Mouse (Mus musculus): Measurements from ENCODE around the gene Pex10. TPM values are rescaled to one million over a fixed set of nuclear protein-coding genes. Genes with fewer than 3 reads are reported as not detected.
"Not testable (repeated sequence)": the region's sequence is repeated elsewhere in the genome, so short reads cannot be mapped to it uniquely, and the experiment has no call there.

The Pex10 gene
- polyA plus RNA-seq, 1 experiment from 2014 or later, result 6.6 TPM

DNA sequence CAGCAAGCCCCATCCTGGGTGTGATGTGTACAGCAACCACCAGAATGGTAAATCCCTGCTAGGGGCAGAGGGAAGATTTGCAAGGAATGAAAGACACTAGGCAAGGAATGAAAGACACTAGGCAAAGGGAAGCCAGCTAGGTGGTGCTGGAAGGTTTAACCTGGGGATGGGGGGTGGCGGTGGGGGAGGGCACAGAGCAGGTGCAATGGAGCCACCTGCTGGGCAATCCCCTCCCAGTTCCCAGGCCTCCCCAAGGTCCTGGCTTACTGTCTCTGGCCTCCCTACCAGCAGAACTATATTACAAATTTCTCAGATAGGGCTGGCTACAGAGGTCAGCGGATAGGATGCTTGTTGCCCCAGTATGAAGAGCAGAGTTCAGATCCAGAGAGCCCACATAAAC is 2.3 kb upstream of the Pex10 start:
- ChIA-PET POLR2A (no interaction called here), CTCF (interaction anchor here (1.2 to 2.5 kb wide), 2 partner anchors 10 to 83 kb away, joined by 3 to 10 read pairs; no protein-coding TSS in a partner anchor)
- ATAC-seq, result no peak
- H3K27me3 ChIP-seq, result no peaks in the 10 kb centered on the region
- in situ Hi-C loops (cut with MboI; ENCODE audit: low pct_unique_long_range_greater_than_20kb), result no loop called here
- no peak for TF ChIP-seq CTCF (IDR thresholded peaks at IDR 0.05)
- DNase-seq (ENCODE audit: low read depth, low spot score), result no peak

DNA sequence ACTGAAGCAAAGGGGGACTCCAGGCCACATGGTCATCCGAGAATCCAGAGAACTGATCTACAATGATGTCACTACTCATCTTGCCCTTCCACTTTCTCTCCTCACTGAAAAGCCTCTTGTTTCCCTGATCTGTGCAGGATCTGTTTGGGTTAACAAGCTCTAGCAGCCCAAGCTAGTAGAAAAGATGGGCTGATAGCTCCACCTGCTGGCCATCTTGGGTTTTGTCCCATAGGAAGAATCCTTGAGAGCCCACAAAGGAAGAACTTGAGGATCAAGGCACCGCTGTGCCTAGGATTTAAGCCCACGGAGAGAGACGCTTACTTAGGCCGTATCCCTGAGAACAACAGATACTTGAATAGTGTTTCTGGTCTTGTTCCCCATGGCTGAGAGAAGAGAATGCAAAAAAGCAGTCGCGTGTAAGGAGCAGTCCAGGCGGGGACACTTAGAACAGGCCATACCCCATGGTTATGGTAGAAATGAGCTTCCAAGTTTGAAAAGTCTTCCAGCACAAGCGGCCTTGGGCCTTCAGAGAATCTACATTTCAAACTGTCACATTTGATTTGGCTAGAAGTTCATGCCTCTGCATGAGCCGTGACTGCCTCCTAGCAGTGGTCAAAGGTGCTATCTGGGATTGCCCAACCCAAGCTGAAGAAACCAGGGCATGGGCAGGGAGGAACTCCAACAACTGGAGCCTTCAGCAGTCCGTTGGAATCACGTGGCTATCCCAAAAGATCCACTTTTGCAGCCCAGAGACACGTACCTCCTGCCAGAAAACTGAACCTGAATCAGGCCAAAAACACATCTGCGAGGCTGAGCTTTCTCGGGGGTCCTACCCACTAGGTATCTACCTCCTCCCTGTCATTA is 614 bp upstream of the Pex10 start:
- ATAC-seq (peak; percentile 72), DNase-seq (ENCODE audit: low read depth, low spot score) (peak; percentile 68)
- no peaks in the 10 kb centered on the region for H3K27me3 ChIP-seq
- ChIA-PET POLR2A (interaction anchor here (0.8 to 1.2 kb wide), 4 partner anchors 80 to 186 kb away, joined by 3 read pairs; partner anchors contain the start of gene Hes5), CTCF (interaction anchor here (0.8 to 2.5 kb wide), 11 partner anchors 9 to 190 kb away, joined by 3 to 10 read pairs (median 3); partner anchors contain the start of genes Fam213b and Plch2)
- TF ChIP-seq CTCF (IDR thresholded peaks at IDR 0.05), result no peak
- in situ Hi-C loops (cut with MboI; ENCODE audit: low pct_unique_long_range_greater_than_20kb), result loop anchor here (5.0 kb wide), 2 partner anchors 99 to 184 kb away; no protein-coding TSS in a partner anchor

DNA sequence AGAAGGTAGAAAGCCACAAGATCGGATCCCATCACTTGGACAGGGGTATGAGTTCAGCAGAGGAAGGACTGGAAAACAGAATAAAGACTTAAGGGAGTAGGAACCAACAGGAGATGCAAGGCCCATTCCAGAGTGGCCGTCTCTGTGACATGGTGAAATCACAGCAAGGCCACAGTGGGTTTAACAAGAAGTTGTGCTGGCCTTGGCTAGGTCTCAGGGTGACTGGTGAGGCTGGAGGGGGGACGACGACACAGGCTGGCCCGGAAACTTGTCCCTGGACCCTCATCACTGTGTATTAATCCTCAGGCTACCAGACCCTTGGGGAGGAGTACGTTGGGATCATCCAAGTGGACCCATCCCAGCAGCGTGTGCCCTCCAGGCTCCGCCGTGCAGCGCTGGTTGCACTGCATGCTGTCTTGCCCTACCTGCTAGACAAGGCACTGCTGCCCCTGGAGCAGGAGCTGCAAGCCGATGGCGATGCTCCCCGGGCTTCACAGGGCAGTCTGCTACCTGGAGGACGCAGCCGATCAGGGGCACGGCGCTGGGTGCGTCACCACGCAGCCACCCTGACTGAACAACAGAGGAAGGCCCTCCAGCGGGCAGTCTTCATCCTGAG is 1.6 kb downstream of the Pex10 start:
- ChIA-PET POLR2A (no interaction called here), CTCF (no interaction called here)
- TF ChIP-seq CTCF (IDR thresholded peaks at IDR 0.05), result no peak
- DNase-seq (ENCODE audit: low read depth, low spot score), result no peak
- H3K27me3 ChIP-seq, result no peaks in the 10 kb centered on the region
- no peak for ATAC-seq
- in situ Hi-C loops (cut with MboI; ENCODE audit: low pct_unique_long_range_greater_than_20kb), result loop anchor here (5.0 kb wide), 2 partner anchors 101 to 186 kb away; no protein-coding TSS in a partner anchor

DNA sequence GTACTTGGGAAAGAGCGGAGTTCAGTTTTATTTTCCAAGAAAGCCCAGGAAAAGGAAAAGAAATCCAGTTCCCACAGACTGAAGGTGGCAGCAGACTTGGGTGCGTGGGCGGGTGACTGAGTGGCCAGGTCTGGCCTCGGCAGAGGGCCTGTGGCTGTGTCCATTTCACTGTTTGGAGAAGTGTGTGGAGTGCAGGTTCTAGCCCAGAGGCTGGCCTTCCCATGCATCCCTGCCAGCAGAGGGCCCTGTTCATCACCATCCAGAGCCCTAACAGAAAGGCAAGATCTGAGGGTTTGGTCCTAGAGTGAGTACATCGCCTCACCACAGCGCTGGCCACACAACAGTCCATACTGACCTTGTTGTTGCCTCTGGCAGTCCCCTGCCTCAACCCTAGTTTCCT is 2.4 kb downstream of the Pex10 start:
- DNase-seq (ENCODE audit: low read depth, low spot score) (no peak), ATAC-seq (no peak)
- no peak for TF ChIP-seq CTCF (IDR thresholded peaks at IDR 0.05)
- CTCF ChIA-PET, result no interaction called here
- POLR2A ChIA-PET, result no interaction called here
- in situ Hi-C loops (cut with MboI; ENCODE audit: low pct_unique_long_range_greater_than_20kb), result loop anchor here (5.0 kb wide), 2 partner anchors 102 to 187 kb away; no protein-coding TSS in a partner anchor
- H3K27me3 ChIP-seq, result no peaks in the 10 kb centered on the region

DNA sequence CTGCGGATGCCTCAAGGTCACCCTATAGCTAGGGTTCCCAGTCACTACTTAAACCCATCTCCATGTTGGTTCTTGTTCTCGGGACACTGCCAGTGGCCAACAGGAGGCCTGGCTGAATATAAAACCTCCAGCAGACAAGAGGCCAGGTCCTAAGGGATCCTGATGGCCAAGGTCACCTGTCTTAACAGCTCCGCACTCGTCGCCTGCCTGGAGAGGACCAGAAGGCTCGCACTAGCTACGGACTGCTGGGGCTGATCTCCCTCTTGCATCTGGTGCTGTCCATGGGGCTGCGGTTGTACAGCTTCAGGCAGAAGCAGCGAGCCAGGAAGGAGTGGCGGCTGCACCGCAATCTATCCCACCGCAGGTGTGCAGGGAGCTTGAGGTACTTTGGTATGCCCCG is 3.4 kb downstream of the Pex10 start:
- H3K27me3 ChIP-seq, result no peaks in the 10 kb centered on the region
- POLR2A ChIA-PET, result no interaction called here
- DNase-seq (ENCODE audit: low read depth, low spot score) (no peak), ATAC-seq (no peak)
- no peak for TF ChIP-seq CTCF (IDR thresholded peaks at IDR 0.05)
- in situ Hi-C loops (cut with MboI; ENCODE audit: low pct_unique_long_range_greater_than_20kb), result no loop called here
- CTCF ChIA-PET, result no interaction called here

DNA sequence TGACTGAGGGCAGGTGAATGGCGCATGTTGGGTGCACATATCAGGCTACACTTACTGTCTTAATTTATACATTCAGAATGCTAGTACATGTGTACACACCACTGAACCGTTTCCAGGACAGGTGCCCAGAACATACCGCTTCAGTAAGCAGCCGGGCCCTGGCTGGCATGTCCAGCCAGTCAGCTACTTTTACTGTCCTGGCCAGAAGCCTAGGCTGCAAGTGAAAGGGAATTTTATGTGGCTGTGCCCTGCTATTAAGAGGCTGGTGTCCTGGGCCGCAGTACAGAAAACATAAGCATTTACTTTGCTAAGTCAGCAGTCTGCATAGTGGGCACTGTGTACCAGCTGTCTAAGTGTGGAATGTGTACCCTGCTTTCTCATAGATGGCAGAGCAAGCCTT is 4.1 kb downstream of the Pex10 start:
- in situ Hi-C loops (cut with MboI; ENCODE audit: low pct_unique_long_range_greater_than_20kb), result no loop called here
- no peak for TF ChIP-seq CTCF (IDR thresholded peaks at IDR 0.05)
- ChIA-PET CTCF (no interaction called here), POLR2A (no interaction called here)
- DNase-seq (ENCODE audit: low read depth, low spot score) (no peak), ATAC-seq (no peak)
- no peaks in the 10 kb centered on the region for H3K27me3 ChIP-seq

DNA sequence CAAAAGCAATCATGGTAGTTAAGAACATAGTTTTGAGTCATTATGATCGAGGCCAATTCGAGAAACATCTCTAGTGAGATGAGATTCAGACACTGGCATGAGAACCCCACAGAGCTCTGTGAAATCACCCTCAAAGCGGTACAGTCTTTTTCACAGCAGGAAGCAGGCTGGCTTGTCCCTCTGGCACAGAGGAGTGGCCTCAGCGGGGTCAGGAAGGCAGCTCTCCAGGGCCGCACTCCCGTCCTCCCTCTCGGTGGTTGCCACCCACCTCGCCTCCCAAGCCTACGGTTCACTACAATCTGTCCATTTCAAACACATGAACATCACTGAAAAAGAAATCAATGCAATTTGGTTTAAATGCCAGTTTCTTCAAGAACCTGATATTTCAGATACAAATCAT is 7.6 kb downstream of the Pex10 start:
- DNase-seq (ENCODE audit: low read depth, low spot score), result no peak
- no peak for TF ChIP-seq CTCF (IDR thresholded peaks at IDR 0.05)
- ChIA-PET CTCF (no interaction called here), POLR2A (no interaction called here)
- ATAC-seq, result no peak
- no peaks in the 10 kb centered on the region for H3K27me3 ChIP-seq
- in situ Hi-C loops (cut with MboI; ENCODE audit: low pct_unique_long_range_greater_than_20kb), result no loop called here

DNA sequence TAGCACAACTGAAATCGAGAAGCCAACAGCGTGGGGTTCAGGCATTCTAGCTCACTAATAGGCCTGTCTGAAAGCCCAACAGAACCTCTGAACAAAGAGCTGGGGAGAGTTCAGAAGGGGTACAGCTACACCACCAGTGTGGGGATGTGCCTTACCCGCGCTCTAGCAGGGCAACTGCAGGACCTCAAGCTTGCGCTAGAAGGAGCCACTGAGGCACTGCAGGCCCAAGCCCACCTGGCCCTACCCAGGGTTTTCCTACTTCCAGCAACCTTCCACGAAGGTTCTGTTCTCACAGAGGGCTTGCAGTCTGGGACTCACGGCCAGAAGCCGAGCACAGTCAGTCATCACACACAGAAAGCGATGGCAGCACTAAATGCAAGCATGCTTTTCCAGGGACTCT is 8.3 kb downstream of the Pex10 start:
- POLR2A ChIA-PET, result no interaction called here
- ATAC-seq (no peak), DNase-seq (ENCODE audit: low read depth, low spot score) (no peak)
- TF ChIP-seq CTCF (IDR thresholded peaks at IDR 0.05), result no peak
- no peaks in the 10 kb centered on the region for H3K27me3 ChIP-seq
- in situ Hi-C loops (cut with MboI; ENCODE audit: low pct_unique_long_range_greater_than_20kb), result no loop called here
- CTCF ChIA-PET, result no interaction called here

DNA sequence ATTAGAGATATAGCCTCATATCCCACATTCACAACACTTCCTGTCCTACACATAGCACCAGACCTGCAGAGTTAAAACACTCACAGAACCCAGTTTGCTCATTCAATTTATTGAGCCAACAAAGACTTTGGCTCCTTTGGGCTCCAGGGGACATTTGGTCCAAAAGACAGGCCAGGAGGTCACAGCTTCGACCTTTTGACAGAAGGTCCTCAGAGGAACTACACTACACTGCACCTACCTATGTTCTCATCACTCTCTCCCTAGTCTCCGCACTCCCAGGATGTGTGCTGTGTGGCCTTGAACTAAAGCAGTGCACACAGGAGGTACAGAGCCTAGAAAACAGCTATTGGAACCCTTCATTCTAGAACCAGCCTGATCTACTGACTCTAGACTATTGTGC is 9.0 kb downstream of the Pex10 start:
- POLR2A ChIA-PET, result no interaction called here
- DNase-seq (ENCODE audit: low read depth, low spot score) (no peak), ATAC-seq (no peak)
- in situ Hi-C loops (cut with MboI; ENCODE audit: low pct_unique_long_range_greater_than_20kb), result no loop called here
- CTCF ChIA-PET, result no interaction called here
- TF ChIP-seq CTCF (IDR thresholded peaks at IDR 0.05), result no peak
- H3K27me3 ChIP-seq, result no peaks in the 10 kb centered on the region

DNA sequence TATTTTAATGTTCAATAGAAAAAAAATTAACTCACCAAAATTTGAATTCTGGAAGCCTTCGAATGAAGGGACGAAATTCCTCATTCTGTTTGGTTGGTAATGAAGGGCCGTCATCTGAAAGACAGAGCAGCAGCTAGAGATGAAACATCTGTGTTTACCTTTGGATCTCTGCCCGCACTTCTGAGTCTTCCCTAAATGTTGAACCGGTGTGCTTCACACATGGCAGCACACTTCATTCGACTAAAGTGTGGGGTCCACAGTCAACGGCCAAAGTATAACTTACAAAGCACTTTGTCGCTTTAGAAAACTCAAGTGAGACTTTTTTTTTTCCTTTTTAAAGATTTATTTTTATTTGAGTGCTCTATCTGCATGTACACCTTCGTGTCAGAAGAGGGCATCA is 9.9 kb downstream of the Pex10 start:
- H3K27me3 ChIP-seq, result no peaks in the 10 kb centered on the region
- ChIA-PET CTCF (no interaction called here), POLR2A (no interaction called here)
- no peak for DNase-seq (ENCODE audit: low read depth, low spot score)
- TF ChIP-seq CTCF (IDR thresholded peaks at IDR 0.05), result no peak
- ATAC-seq, result no peak
- in situ Hi-C loops (cut with MboI; ENCODE audit: low pct_unique_long_range_greater_than_20kb), result no loop called here

DNA sequence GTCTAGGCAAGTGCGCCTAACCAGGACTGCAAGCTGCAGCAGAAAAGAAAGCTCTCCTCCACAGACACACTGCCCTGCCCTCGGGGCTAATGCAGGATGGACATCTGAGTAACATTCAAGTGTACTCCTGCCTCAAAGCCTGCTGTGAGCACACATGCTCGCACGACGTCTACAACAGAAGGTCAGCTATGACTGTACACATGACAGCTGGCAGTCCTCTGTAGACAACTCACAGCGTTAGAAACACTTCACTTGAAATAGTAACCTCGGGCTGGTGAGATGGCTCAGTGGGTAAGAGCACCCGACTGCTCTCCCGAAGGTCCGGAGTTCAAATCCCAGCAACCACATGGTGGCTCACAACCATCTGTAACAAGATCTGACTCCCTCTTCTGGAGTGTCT is 12.0 kb downstream of the Pex10 start:
- in situ Hi-C loops (cut with MboI; ENCODE audit: low pct_unique_long_range_greater_than_20kb); ATAC-seq; H3K27me3 ChIP-seq; CTCF ChIA-PET; DNase-seq (ENCODE audit: low read depth, low spot score): not testable (repeated sequence)
- POLR2A ChIA-PET, result interaction anchor here (0.6 kb wide), 1 partner anchor 18 kb away, joined by 4 read pairs; no protein-coding TSS in a partner anchor

All from Patski (cell line).